Mouse (Mus musculus): Measurements from ENCODE around the gene Gzma.

GRCm38 (mm10) chr13:113082101-113082500, 18.7 kb downstream of the Gzma start:
- TF ChIP-seq FOSL1 (IDR thresholded peaks at IDR 0.05; ENCODE audit: insufficient read depth, low read length, poor library complexity, severe bottlenecking) (no peak), USF1 (IDR thresholded peaks at IDR 0.05; ENCODE audit: low read depth) (no peak)
